Mouse (Mus musculus) erythroblast, embryonic 14.5 days (primary cell): Measurements from ENCODE around the gene Psmd12.

Source experiments
- GATA1 ChIP-seq: IDR thresholded peaks from 2 replicates; pipeline ENCODE4 v1.6.1; 2012; ENCODE audit warnings: low read length, inconsistent platforms, mixed read lengths
- TAL1 ChIP-seq: IDR thresholded peaks from 3 replicates; pipeline ENCODE4 v1.6.1; 2012; ENCODE audit warnings: low read length, inconsistent platforms, mixed read lengths

- TF ChIP-seq TAL1 (no peak), GATA1 (no peak)
Observed at GRCm38 (mm10) chr11:107458986-107459385, 20.3 kb upstream of the Psmd12 start.
